Mouse (Mus musculus) kidney, embryonic 15.5 days (tissue): ENCODE measurements around the gene Tmtc2. TPM values are rescaled to one million over a fixed set of nuclear protein-coding genes. Genes with fewer than 3 reads are reported as not detected.

Source experiments
- ATAC-seq: fragments of 200-750 bp; cut with Nextera tagmentation; replicated peaks from 2 replicates; pipeline ENCODE4 v1.8.0; 2017; ENCODE audit warnings: moderate TSS enrichment; ENCODE audit not compliant: low FRiP score
- H3K27ac ChIP-seq: fragments of 300-500 bp; sonication (generic); 2 replicates; pipeline ENCODE4 v1.5.1; 2015; ENCODE audit warnings: mild to moderate bottlenecking, inconsistent platforms
- H3K27me3 ChIP-seq: fragments of 300-500 bp; sonication (generic); 2 replicates; pipeline ENCODE4 v1.6.1; 2015; ENCODE audit warnings: inconsistent platforms
- H3K36me3 ChIP-seq: fragments of 300-500 bp; sonication (generic); 2 replicates; pipeline ENCODE4 v1.6.1; 2015; ENCODE audit warnings: inconsistent platforms
- H3K4me1 ChIP-seq: fragments of 300-500 bp; sonication (generic); 2 replicates; pipeline ENCODE4 v1.6.1; 2015; ENCODE audit warnings: inconsistent platforms
- H3K4me2 ChIP-seq: fragments of 300-500 bp; sonication (generic); 2 replicates; pipeline ENCODE4 v1.6.1; 2015; ENCODE audit warnings: moderate library complexity, mild to moderate bottlenecking, inconsistent platforms
- H3K4me3 ChIP-seq: fragments of 300-500 bp; sonication (generic); replicated peaks from 2 replicates; pipeline ENCODE4 v1.5.1; 2015; ENCODE audit warnings: mild to moderate bottlenecking, inconsistent platforms
- H3K9ac ChIP-seq: fragments of 300-500 bp; sonication (generic); 2 replicates; pipeline ENCODE4 v1.6.1; 2015; ENCODE audit warnings: mild to moderate bottlenecking, inconsistent platforms
- H3K9me3 ChIP-seq: fragments of 300-500 bp; sonication (generic); replicated peaks from 2 replicates; pipeline ENCODE4 v1.6.1; 2016; ENCODE audit warnings: inconsistent platforms
- whole genome bisulfite sequencing: fragments of 180-500 bp; shearing (Covaris S2); methylation state at CpG from one replicate; pipeline ENCODE4 v1.1.7; 2015; ENCODE audit warnings: mixed read lengths; 5-methylcytosine and 5-hydroxymethylcytosine counted together
- polyA plus RNA-seq: library from polyadenylated mRNA; unstranded; fragments of >200 nt; fragmentation: Nextera tagmentation; extraction: Ambion mirVana; gene quantifications from 2 replicates; pipeline ENCODE4 v1.2.1, GENCODE M21; 2015

The Tmtc2 gene
- polyA plus RNA-seq, 1 experiment from 2014 or later: 10.8 TPM

GRCm38 (mm10) chr10:105193756-105194460, 380.3 kb downstream of the Tmtc2 start:
- H3K4me2 ChIP-seq: no peak overlapping the region
- WGBS: 55% methylated on average over 4 of the region's 4 CpGs
- H3K4me3 ChIP-seq: no peak overlapping the region
- no peak overlapping the region for H3K9ac ChIP-seq
- H3K27ac ChIP-seq: 0 out of 2 replicates have a peak overlapping the region, but pooled peaks have one; percentile 37
- peaks cover 6% of the 10 kb centered on the region; the same call in 1 of the 2 replicates for H3K36me3 ChIP-seq
- no peaks in the 10 kb centered on the region for H3K9me3 ChIP-seq
- H3K27me3 ChIP-seq: no peaks in the 10 kb centered on the region
- ATAC-seq: peak; percentile 75
- H3K4me1 ChIP-seq: 0 out of 2 replicates have a peak, but pooled peaks cover 3% of the 10 kb centered on the region

- H3K27me3 ChIP-seq: no peaks in the 10 kb centered on the region
- 0 out of 2 replicates have a peak, but pooled peaks cover 3% of the 10 kb centered on the region for H3K4me1 ChIP-seq
- no peaks in the 10 kb centered on the region for H3K9me3 ChIP-seq
- 88% methylated on average over 2 of the region's 2 CpGs for WGBS
- no peak overlapping the region for H3K4me3 ChIP-seq
- no peak overlapping the region for H3K4me2 ChIP-seq
- H3K27ac ChIP-seq: no peak overlapping the region
- H3K36me3 ChIP-seq: peaks cover 6% of the 10 kb centered on the region; the same call in 1 of the 2 replicates
- H3K9ac ChIP-seq: no peak overlapping the region
- no peak for ATAC-seq
Measured at GRCm38 (mm10) chr10:105192071-105192470, 382.2 kb downstream of the Tmtc2 start.

GRCm38 (mm10) chr10:105189746-105190145, 384.5 kb downstream of the Tmtc2 start:
- H3K4me3 ChIP-seq: no peak overlapping the region
- WGBS: 70% methylated on average over 4 of the region's 4 CpGs
- no peaks in the 10 kb centered on the region for H3K27me3 ChIP-seq
- H3K4me2 ChIP-seq: no peak overlapping the region
- H3K9me3 ChIP-seq: no peaks in the 10 kb centered on the region
- H3K9ac ChIP-seq: no peak overlapping the region
- H3K36me3 ChIP-seq: peaks cover 6% of the 10 kb centered on the region; the same call in 1 of the 2 replicates
- no peak overlapping the region for H3K27ac ChIP-seq
- H3K4me1 ChIP-seq: 0 out of 2 replicates have a peak, but pooled peaks cover 3% of the 10 kb centered on the region
- no peak; the same call in 1 of the 2 replicates for ATAC-seq

- Histone ChIP-seq H3K9me3 (no peaks in the 10 kb centered on the region), H3K27ac (no peak overlapping the region), H3K4me3 (no peak overlapping the region), H3K27me3 (no peaks in the 10 kb centered on the region), H3K4me2 (no peak overlapping the region), H3K9ac (no peak overlapping the region), H3K4me1 (no peaks in the 10 kb centered on the region), H3K36me3 (peaks cover 6% of the 10 kb centered on the region; the same call in 1 of the 2 replicates)
- no peak for ATAC-seq
- WGBS: 85% methylated on average over 5 of the region's 5 CpGs
Measured at GRCm38 (mm10) chr10:105186636-105187035, 387.6 kb downstream of the Tmtc2 start.

- no peak overlapping the region for H3K4me3 ChIP-seq
- H3K27me3 ChIP-seq: no peaks in the 10 kb centered on the region
- ATAC-seq: no peak
- no peak overlapping the region for H3K9ac ChIP-seq
- 74% methylated on average over 5 of the region's 5 CpGs for WGBS
- H3K36me3 ChIP-seq: no peaks in the 10 kb centered on the region
- no peak overlapping the region for H3K27ac ChIP-seq
- H3K4me1 ChIP-seq: no peaks in the 10 kb centered on the region
- H3K4me2 ChIP-seq: no peak overlapping the region
- H3K9me3 ChIP-seq: no peaks in the 10 kb centered on the region
Measured at GRCm38 (mm10) chr10:105168443-105169102, 405.7 kb downstream of the Tmtc2 start.

- H3K9me3 ChIP-seq: no peaks in the 10 kb centered on the region
- H3K36me3 ChIP-seq: no peaks in the 10 kb centered on the region
- no peak overlapping the region for H3K4me3 ChIP-seq
- no peaks in the 10 kb centered on the region for H3K4me1 ChIP-seq
- H3K4me2 ChIP-seq: no peak overlapping the region
- H3K27me3 ChIP-seq: no peaks in the 10 kb centered on the region
- no peak for ATAC-seq
- WGBS: 83% methylated on average over 5 of the region's 5 CpGs
- H3K9ac ChIP-seq: no peak overlapping the region
- no peak overlapping the region for H3K27ac ChIP-seq
Measured at GRCm38 (mm10) chr10:105165291-105165690, 409.0 kb downstream of the Tmtc2 start.

GRCm38 (mm10) chr10:105153789-105154188, 420.5 kb downstream of the Tmtc2 start:
- H3K9ac ChIP-seq: no peak overlapping the region
- no peaks in the 10 kb centered on the region for H3K27me3 ChIP-seq
- no peak overlapping the region for H3K4me2 ChIP-seq
- H3K9me3 ChIP-seq: no peaks in the 10 kb centered on the region
- no peaks in the 10 kb centered on the region for H3K4me1 ChIP-seq
- H3K36me3 ChIP-seq: no peaks in the 10 kb centered on the region
- ATAC-seq: no peak
- no peak overlapping the region for H3K4me3 ChIP-seq
- H3K27ac ChIP-seq: no peak overlapping the region

GRCm38 (mm10) chr10:105144382-105144781, 429.9 kb downstream of the Tmtc2 start:
- Histone ChIP-seq H3K36me3 (no peaks in the 10 kb centered on the region), H3K27ac (no peak overlapping the region), H3K9me3 (no peaks in the 10 kb centered on the region), H3K9ac (no peak overlapping the region), H3K27me3 (no peaks in the 10 kb centered on the region), H3K4me2 (no peak overlapping the region), H3K4me3 (no peak overlapping the region), H3K4me1 (no peaks in the 10 kb centered on the region)
- no peak for ATAC-seq
- WGBS: 36% methylated on average over 4 of the region's 4 CpGs

- H3K4me2 ChIP-seq: no peak overlapping the region
- no peaks in the 10 kb centered on the region for H3K9me3 ChIP-seq
- ATAC-seq: no peak
- no peak overlapping the region for H3K9ac ChIP-seq
- no peaks in the 10 kb centered on the region for H3K36me3 ChIP-seq
- H3K27ac ChIP-seq: no peak overlapping the region
- no peaks in the 10 kb centered on the region for H3K4me1 ChIP-seq
- H3K27me3 ChIP-seq: no peaks in the 10 kb centered on the region
- no peak overlapping the region for H3K4me3 ChIP-seq
- WGBS: 83% methylated on average over 3 of the region's 3 CpGs
Measured at GRCm38 (mm10) chr10:105142201-105142600, 432.1 kb downstream of the Tmtc2 start.
